Mouse (Mus musculus) forebrain, embryonic 16.5 days (tissue): ENCODE measurements around the gene Vim. TPM values are rescaled to one million over a fixed set of nuclear protein-coding genes. Genes with fewer than 3 reads are reported as not detected.

ENCODE experiments used
- ATAC-seq: fragments of 200-750 bp; cut with Nextera tagmentation; 2 replicates; pipeline ENCODE4 v1.8.0; 2017; ENCODE audit warnings: mild to moderate bottlenecking, moderate library complexity
- H3K27ac ChIP-seq: fragments of 300-500 bp; sonication (generic); 2 replicates; pipeline ENCODE4 v1.5.1; 2014; ENCODE audit warnings: low read length, control low read depth
- H3K27me3 ChIP-seq: fragments of 300-500 bp; sonication (generic); replicated peaks from 2 replicates; pipeline ENCODE4 v1.6.1; 2014; ENCODE audit warnings: low read length; ENCODE audit not compliant: control insufficient read depth, insufficient read depth
- H3K36me3 ChIP-seq: fragments of 300-500 bp; sonication (generic); 2 replicates; pipeline ENCODE4 v1.6.1; 2014; ENCODE audit not compliant: control insufficient read depth, insufficient read depth
- H3K4me1 ChIP-seq: fragments of 300-500 bp; sonication (generic); replicated peaks from 2 replicates; pipeline ENCODE4 v1.6.1; 2014; ENCODE audit warnings: low read length; ENCODE audit not compliant: control insufficient read depth, insufficient read depth
- H3K4me2 ChIP-seq: fragments of 300-500 bp; sonication (generic); 2 replicates; pipeline ENCODE4 v1.6.1; 2014; ENCODE audit warnings: mild to moderate bottlenecking, low read length, control low read depth
- H3K4me3 ChIP-seq: fragments of 300-500 bp; sonication (generic); replicated peaks from 2 replicates; pipeline ENCODE4 v1.5.1; 2014; ENCODE audit warnings: mild to moderate bottlenecking, low read length, control low read depth
- H3K9ac ChIP-seq: fragments of 300-500 bp; sonication (generic); replicated peaks from 2 replicates; pipeline ENCODE4 v1.6.1; 2014; ENCODE audit warnings: low read depth, low read length, control low read depth
- H3K9me3 ChIP-seq: fragments of 300-500 bp; sonication (generic); 2 replicates; pipeline ENCODE4 v1.6.1; 2016; ENCODE audit warnings: low read length; ENCODE audit not compliant: control insufficient read depth
- WGBS: fragments of 180-500 bp; shearing (Covaris S2); extraction: QIAGEN DNeasy Blood & Tissue Kit; methylation state at CpG from one replicate; pipeline ENCODE4 v1.1.7; 2014; 5-methylcytosine and 5-hydroxymethylcytosine counted together
- polyA plus RNA-seq: library from polyadenylated mRNA; unstranded; fragments of >200 nt; fragmentation: Nextera tagmentation; extraction: Ambion mirVana; gene quantifications from 2 replicates; pipeline ENCODE4 v1.2.1, GENCODE M21; 2015

The Vim gene
- polyA plus RNA-seq, 1 experiment from 2014 or later = 408 TPM

- no peak for ATAC-seq
- H3K4me2 ChIP-seq = no peak overlapping the region
- no peak overlapping the region for H3K27ac ChIP-seq
- H3K4me3 ChIP-seq = no peak overlapping the region
- no peaks in the 10 kb centered on the region for H3K36me3 ChIP-seq
- no peaks in the 10 kb centered on the region for H3K4me1 ChIP-seq
- WGBS = 53% methylated on average over 5 of the region's 5 CpGs
- no peaks in the 10 kb centered on the region for H3K9me3 ChIP-seq
- no peaks in the 10 kb centered on the region for H3K27me3 ChIP-seq
- no peak overlapping the region for H3K9ac ChIP-seq
Observed at GRCm38 (mm10) chr2:13558607-13559262, 15.0 kb upstream of the Vim start.

DNA sequence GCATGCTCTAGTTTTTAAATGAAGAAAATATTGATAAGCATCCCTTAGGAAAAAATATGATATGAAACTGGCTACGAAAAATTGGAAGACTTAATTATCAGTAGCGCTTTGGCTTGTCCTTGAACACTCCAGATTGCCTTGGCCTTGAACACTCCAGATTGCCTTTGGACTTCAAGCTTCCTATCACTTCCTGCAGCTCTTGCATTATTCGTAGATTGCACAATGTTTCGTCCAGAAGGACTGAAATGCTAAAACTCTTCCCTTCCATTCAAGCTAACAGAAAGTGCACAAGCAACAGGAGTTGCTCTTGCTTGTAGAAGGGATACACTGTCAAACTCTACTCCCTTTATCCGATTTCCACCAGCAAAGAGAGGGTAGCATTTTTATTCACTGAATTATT lies 14.4 kb upstream of the Vim start:
- no peaks in the 10 kb centered on the region for H3K36me3 ChIP-seq
- H3K27me3 ChIP-seq = no peaks in the 10 kb centered on the region
- no peak overlapping the region for H3K9ac ChIP-seq
- H3K27ac ChIP-seq = no peak overlapping the region
- H3K4me3 ChIP-seq = no peak overlapping the region
- H3K4me1 ChIP-seq = no peaks in the 10 kb centered on the region
- no peak for ATAC-seq
- 90% methylated on average over 5 of the region's 5 CpGs for WGBS
- no peaks in the 10 kb centered on the region for H3K9me3 ChIP-seq
- H3K4me2 ChIP-seq = no peak overlapping the region

DNA sequence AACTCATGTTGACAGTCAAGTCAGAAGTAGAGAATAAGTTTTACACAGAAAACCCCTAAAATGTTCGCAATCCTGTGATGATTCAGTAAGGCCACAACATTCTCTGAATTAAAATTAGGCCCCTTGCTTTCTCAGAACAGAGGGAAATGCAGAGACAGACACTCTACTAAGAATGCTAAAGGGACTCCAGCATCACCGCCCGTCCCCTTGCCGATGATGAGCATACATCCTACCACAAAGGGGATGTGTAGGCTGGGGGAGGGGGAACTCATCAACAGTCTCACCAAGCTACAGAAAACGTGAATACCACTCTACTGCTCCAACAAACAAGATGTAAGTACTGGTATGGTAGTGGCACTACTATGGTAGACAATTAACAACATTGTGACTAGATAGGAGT lies 14.0 kb upstream of the Vim start:
- H3K27me3 ChIP-seq = no peaks in the 10 kb centered on the region
- H3K4me3 ChIP-seq = no peak overlapping the region
- no peak for ATAC-seq
- H3K36me3 ChIP-seq = no peaks in the 10 kb centered on the region
- no peak overlapping the region for H3K27ac ChIP-seq
- 86% methylated on average over 5 of the region's 5 CpGs for WGBS
- no peaks in the 10 kb centered on the region for H3K9me3 ChIP-seq
- no peak overlapping the region for H3K9ac ChIP-seq
- H3K4me1 ChIP-seq = no peaks in the 10 kb centered on the region
- no peak overlapping the region for H3K4me2 ChIP-seq

DNA sequence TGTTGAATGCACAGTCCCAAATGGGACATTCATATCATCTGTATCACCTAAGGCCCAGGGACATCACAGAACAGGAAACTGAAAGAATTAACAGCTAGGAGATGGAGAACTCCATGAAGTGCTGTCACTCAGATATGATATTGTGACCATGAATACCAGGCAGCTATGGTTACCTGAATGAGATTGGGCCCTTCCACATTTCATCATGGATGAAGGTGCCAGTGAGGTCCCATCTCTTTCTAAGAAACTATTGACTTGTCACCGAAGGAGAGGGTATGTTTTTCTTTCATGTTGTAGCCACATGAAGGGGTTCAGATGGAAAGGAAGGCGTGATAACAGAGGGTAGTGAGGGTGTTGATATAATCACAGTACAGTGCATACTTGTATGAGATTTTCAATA lies 13.3 kb upstream of the Vim start:
- Histone ChIP-seq H3K36me3 (no peaks in the 10 kb centered on the region), H3K27me3 (no peaks in the 10 kb centered on the region), H3K4me2 (no peak overlapping the region), H3K9me3 (no peaks in the 10 kb centered on the region), H3K4me1 (no peaks in the 10 kb centered on the region), H3K27ac (no peak overlapping the region), H3K4me3 (no peak overlapping the region), H3K9ac (no peak overlapping the region)
- ATAC-seq = no peak
- WGBS = 90% methylated on average over 2 of the region's 2 CpGs

DNA sequence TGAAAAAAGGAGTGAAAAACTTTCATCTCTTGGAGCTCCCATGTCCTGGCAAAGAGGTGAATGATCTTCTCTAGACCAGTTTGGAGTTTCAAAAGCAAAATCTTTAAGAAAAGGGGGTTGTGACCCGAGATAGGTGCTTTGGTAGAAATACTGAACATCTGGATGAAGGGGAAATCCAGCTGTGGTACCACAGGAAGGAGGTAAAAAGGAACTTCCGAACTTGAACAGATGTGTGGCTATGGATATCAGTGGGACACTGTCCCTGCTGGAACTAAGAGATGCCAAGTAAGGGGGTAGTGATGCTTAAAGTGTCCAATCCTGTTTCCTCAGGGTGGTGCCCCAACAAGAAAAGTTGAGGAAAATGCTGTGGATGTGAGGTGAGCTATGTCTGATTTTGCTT lies 3.6 kb upstream of the Vim start:
- Histone ChIP-seq H3K4me3 (no peak overlapping the region), H3K4me1 (peaks cover 20% of the 10 kb centered on the region), H3K27me3 (no peaks in the 10 kb centered on the region), H3K4me2 (no peak overlapping the region), H3K9ac (no peak overlapping the region), H3K9me3 (no peaks in the 10 kb centered on the region), H3K36me3 (no peaks in the 10 kb centered on the region), H3K27ac (no peak overlapping the region)
- no peak for ATAC-seq
- WGBS = 91% methylated on average over 2 of the region's 2 CpGs

DNA sequence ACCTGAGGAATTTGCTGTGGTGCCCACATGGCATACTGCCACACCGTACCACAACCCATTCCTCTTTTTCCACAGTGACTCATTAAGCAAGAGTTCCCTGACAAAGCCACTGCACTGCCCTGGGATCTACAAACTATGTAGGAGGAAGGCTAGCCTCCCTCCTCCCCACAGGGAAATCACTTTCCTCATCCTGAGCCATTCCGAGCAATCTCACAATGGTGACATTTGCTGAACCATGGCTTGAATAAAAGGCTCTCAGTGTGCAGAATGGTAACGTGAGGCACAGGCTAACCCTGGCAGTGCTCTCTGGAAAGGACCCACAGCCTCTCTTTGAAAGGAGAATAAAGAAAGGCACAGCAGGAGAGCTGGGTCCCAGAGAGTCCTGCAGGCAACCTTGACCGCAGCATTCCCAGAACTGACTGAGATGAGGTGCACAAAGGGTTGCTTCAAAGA lies 1.6 kb upstream of the Vim start:
- Histone ChIP-seq H3K9me3 (no peaks in the 10 kb centered on the region), H3K27me3 (no peaks in the 10 kb centered on the region), H3K4me1 (peaks cover 23% of the 10 kb centered on the region), H3K4me2 (peak overlapping the region; percentile 81; the same call in 1 of the 2 replicates), H3K36me3 (no peaks in the 10 kb centered on the region), H3K9ac (no peak overlapping the region), H3K4me3 (no peak overlapping the region), H3K27ac (no peak overlapping the region; the same call in 1 of the 2 replicates)
- WGBS = 4% methylated on average over 4 of the region's 4 CpGs
- ATAC-seq = no peak

- peak overlapping the region; percentile 69 for H3K4me3 ChIP-seq
- H3K27ac ChIP-seq = peak overlapping the region; percentile 95
- peak; percentile 18 for ATAC-seq
- WGBS = 2% methylated on average over 12 of the region's 12 CpGs
- no peaks in the 10 kb centered on the region for H3K27me3 ChIP-seq
- peak overlapping the region; percentile 81 for H3K4me2 ChIP-seq
- no peaks in the 10 kb centered on the region; the same call in 1 of the 2 replicates for H3K36me3 ChIP-seq
- peaks cover 23% of the 10 kb centered on the region for H3K4me1 ChIP-seq
- peak overlapping the region; percentile 74 for H3K9ac ChIP-seq
- H3K9me3 ChIP-seq = no peaks in the 10 kb centered on the region
Observed at GRCm38 (mm10) chr2:13572647-13573407, 900 bp upstream of the Vim start.

GRCm38 (mm10) chr2:13574066-13574800 lies 506 bp downstream of the Vim start:
- no peaks in the 10 kb centered on the region for H3K9me3 ChIP-seq
- H3K27ac ChIP-seq = peak overlapping the region; percentile 95
- peaks cover 26% of the 10 kb centered on the region for H3K4me1 ChIP-seq
- H3K36me3 ChIP-seq = no peaks in the 10 kb centered on the region; the same call in 1 of the 2 replicates
- no peaks in the 10 kb centered on the region for H3K27me3 ChIP-seq
- H3K4me2 ChIP-seq = peak overlapping the region; percentile 81
- ATAC-seq = peak; percentile 93
- WGBS = under 1% methylated on average over 46 of the region's 46 CpGs
- H3K9ac ChIP-seq = peak overlapping the region; percentile 74
- peak overlapping the region; percentile 69 for H3K4me3 ChIP-seq

DNA sequence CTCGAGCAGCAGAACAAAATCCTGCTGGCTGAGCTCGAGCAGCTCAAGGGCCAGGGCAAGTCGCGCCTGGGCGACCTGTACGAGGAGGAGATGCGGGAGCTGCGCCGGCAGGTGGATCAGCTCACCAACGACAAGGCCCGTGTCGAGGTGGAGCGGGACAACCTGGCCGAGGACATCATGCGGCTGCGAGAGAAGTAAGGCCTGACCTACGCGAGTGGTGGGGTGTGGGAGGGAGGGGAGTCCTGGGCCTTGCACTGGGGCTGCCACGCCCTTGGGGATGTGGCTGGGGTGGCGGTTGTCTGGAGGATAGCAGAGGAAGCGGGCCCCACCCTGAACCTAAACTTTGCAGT lies 1.0 kb downstream of the Vim start:
- Histone ChIP-seq H3K4me1 (peaks cover 26% of the 10 kb centered on the region), H3K36me3 (no peaks in the 10 kb centered on the region; the same call in 1 of the 2 replicates), H3K4me3 (peak overlapping the region; percentile 69), H3K9ac (peak overlapping the region; percentile 74), H3K27ac (peak overlapping the region; percentile 95), H3K9me3 (no peaks in the 10 kb centered on the region), H3K27me3 (no peaks in the 10 kb centered on the region), H3K4me2 (peak overlapping the region; percentile 81)
- 0% methylated on average over 21 of the region's 21 CpGs for WGBS
- ATAC-seq = no peak
